Mouse (Mus musculus) embryo, embryonic 10.5 days (tissue): ENCODE measurements at regions not wholly inside any gene's neighbourhood (a gene's known extent, or its start where the extent isn't known, plus 50 kb on each side); places are given as distances from the start of the nearest gene placed in this dataset.

ENCODE experiments used
- DNase-seq: peaks from one replicate; pipeline ENCODE4 v3.0.0-alpha.2; 2015; ENCODE audit warnings: low spot score

DNA sequence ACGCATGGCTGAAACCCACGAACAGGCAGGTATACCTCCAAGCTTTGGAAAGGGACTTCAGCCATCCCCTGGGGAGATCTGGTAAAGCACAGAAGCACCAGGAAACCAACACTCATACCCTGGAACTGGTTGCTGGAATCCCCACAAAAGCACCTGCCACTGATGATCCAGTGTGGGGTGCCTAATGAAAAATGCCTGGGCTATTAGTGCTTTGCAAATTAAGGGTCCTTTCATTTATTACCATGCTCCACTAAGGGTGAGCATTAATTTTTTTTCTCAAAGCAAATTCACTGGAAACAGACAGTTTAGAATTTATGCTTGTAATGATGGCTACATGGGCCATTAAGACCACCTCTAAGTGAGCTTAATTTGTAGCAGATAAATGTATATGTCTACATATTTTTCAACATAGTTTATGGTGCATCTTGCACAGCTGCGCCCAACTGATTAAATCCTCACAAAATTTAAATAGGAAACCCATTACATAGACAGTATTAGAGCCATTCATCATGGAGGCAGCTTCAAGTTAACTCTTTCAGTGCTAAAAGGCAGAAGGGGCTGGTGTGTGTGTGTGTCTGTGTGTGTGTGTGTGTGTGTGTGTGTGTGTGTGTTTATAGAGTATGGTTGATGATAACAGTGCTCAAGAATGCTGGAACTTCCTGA, 201.8 kb downstream of the Cbln1 start:
- DNase-seq, result no peak

DNA sequence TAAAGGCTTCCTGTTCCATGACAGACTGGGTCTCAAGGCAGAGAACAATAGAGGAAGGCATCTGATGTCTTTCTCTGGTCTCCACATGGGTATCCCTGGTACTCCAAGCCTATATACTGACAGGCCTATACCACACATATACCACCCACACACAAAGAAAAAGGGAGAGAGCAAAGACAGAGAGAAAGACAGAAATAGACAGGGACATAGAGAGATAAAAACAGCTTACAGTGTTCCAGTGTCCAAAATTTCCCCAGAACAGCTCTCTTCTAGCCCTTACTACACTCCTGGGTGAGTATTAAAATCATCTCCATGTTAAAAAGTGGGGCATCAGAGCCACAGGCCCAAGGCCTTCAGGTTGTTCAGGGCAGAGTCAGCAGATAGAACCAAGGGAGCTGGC, 204.2 kb downstream of the Cbln1 start:
- no peak for DNase-seq

DNA sequence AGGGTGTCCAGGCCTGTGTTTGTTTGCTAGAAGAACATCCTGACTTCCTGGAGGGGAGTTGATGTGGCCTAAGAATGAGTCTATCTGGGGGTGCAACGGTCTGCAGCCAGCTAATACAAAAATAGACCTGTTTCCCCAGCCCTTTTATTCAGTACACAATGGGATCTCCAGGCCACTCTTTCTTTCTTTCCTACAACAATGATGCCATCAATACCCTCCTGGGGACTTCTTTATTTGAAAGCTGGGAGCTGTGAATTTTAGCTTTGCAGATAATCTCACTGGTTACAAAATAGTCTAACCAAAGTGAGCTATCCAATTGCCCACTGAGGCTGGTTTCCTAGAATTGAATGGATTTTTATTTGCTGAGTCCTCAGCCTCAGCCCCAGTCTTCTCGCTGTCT, 207.4 kb downstream of the Cbln1 start:
- no peak for DNase-seq

DNA sequence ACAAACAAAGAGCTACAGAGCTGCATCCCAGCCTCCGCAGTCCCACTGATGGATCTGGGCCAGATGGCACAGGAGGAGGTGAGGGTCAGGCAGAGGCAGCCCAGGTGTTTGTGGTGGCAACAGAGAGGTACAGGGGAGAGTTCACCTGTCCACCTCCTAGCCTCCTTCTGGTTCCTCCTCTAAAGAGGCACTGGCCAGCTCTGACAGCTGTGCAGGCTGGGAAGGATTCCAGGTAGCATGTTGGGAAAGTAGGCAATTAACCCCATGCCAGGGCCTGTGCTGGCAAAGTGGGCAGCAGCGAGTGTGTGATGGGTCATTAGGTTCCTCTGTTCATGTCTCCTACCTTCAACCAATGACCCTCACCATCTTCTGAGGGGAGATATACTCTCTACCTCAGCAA, 212.1 kb downstream of the Cbln1 start:
- DNase-seq, result no peak

DNA sequence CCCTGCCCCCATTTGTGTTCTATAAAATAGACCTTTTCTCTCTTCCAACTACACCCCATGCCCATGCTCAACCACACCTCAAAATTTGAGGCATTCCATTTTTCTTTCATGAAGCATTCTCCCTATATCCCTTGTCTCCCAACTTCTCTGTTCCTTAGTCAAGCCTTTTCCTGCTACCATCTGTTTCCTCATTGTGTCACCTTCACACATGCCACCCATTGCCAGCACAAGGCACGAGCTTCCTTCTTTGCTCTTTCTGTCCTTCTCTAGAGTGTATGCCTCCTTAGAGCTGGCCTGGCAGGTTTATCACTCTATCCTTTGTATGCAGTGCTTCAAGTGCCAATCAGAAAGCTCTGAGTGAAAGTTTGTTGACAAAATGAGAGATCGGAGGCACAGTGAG, 229.7 kb downstream of the Cbln1 start:
- no peak for DNase-seq

DNA sequence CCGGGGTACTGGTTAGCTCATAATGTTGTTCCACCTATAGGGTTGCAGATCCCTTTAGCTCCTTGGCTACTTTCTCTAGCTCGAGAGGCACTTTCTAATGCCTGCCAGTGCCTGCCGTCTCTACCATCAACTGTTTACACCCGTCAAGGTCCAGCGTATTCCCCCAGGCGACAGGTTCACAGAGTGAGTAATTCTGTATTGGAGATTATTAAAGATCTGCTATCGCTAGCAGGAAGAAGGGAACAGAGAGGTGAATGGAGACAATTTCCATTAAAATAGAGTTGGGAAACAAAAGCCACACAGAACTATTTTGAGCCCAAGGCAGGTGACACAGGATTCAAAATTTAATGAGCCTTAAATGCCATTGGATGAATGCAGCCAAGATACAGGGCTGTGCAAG, 235.2 kb downstream of the Cbln1 start:
- no peak for DNase-seq

DNA sequence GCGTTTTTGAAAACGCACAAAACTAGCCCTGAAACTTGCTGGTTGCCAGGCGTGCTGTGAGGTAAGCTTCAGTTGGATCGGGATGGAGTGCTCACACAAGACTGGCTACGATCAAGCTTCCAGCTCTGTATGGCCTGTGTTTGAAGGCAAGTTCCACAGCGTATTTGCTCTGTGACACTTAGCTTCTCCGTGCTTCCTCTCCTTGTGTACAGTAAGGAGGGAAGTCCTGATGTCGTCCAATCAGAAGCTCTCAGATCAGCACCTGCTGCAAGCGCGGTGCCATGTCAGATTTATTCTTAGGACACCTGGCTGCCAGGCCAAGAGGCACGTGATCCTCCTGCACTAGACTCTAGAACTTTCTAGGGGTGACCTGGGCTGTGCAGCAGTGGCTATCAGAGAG, 236.0 kb downstream of the Cbln1 start:
- no peak for DNase-seq

DNA sequence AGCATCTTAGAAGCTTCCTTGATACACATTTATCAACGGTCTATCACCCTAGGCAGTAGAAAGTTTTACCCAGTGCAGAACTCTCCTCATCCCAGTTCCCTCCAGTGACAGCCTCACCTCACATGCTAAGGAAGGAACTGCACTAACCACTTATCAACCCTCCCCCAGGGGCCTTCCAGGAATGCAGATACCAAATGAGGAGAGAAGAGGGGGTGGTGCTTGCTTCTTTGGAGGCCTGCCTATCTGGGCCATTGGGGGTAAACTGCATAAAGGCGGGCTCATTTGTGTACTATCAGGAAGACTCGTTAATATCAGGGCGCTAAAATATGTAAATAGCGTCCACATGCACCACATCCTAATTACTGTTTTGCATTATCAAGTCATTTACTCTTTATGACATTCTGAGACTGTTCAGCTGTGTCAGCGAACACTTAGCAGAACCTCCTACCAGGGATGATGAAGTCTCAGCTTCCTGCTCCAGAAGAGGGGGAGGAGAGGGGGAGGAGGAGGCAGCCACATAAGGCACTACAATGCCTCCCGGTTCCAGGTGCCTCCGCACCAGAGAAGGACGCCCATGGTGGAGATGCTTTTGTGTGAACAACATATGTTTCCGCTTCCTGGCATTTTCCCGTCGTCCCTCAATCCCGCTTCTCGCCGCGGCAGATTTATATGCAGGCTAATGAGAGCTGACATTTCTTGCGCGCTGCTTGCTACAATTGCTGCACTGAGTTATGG, 236.9 kb downstream of the Cbln1 start:
- peak; percentile 51 for DNase-seq

DNA sequence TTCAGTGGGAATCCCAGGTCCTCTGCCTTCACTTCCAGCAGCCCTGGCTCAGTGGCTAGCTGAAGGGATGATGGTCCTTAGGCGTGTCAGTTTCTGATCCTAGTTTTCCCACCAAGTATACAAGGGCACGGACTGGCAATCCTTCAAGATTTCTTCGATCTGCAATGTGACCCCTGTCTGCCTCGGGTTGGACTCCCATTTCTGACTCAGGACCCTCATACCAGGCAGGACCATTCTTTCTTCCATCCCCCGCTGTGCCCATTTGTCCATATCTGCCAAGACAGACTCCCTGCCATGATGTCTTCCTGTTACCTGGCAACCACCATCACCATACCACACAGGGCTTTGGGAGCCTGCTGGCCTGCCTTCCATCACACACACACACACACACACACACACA, 238.1 kb downstream of the Cbln1 start:
- peak; percentile 41 for DNase-seq

DNA sequence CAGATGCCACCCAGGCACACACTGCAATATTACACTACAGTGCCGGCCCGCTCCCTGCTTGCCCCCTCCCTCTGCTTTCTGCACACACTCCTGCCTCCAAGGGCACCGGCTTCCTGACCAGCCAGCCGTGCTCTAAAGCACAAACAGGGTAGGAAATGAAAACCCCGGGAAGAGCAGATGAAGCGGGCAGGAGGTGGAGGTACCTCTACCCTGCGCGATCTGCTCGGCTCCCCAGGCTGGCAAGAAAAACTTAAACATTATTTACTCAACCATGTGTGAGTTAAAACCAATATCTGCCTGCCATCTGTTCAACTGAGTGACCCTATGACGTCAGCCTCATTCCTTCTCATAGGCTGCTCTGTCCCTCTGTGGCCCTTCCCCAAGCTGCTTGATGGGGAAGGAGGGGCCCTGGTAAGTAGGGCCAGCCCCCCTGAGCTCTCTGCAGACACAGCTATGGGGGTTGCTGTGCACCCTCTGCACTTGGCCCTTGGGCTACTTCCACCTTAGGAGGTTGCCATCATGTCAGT, 238.5 kb downstream of the Cbln1 start:
- peak; percentile 59 for DNase-seq

DNA sequence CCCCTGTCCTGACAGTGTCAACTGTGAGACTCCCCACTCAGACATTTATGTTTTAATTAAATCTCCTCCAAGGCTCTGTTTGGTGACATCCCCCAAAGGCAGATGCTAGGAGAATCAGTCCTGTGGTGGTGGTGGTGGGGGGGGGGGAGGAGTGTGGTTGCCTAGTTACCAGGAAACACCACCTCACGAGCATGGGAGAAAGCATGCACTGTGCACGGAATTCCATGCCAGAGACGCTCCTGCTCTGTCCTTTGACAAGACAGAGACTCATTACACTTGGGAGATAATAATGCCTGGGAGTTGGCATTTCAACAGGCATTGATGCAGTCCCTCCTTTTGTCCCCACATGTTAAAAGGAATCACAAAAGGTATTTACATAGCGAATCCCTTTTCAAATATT, 240.6 kb downstream of the Cbln1 start:
- DNase-seq, result no peak

DNA sequence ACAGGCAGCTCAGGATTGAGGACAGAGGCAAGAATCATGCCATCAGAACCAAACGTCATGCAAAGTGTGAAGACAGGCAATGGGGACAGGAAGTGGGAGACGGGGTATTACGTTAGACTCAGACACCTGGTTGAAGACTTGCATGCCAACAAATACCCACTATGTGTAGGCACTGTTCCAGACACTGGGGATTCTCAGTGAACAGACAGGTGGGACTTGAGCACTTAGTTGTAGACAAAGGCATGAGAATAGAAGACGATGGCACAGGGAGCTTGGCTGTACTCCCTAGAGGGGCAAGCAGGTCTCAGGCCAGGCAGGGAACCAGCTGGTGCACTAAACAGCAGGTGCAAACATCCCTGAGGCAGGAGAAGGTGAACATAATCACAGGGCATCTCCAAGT, 242.3 kb downstream of the Cbln1 start:
- no peak for DNase-seq

DNA sequence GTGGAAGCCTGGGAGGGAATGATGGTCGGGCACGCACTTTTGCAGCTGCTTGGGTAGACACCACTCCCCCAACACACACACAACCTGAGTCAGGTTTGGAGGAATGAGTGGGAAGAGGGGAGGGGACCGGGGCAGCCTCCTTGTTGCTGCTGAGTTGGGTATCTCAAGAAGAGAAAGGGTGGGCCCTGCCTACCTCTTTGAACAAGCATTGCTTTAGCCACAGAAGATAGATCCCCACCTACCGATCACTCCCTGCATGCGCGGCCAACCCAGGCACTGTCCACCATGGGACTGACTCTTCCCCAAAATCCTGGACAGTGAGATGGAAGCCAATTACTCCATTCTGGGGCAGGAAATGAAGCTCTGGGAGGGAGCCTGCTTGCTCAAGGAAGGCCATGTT, 243.2 kb downstream of the Cbln1 start:
- no peak for DNase-seq

DNA sequence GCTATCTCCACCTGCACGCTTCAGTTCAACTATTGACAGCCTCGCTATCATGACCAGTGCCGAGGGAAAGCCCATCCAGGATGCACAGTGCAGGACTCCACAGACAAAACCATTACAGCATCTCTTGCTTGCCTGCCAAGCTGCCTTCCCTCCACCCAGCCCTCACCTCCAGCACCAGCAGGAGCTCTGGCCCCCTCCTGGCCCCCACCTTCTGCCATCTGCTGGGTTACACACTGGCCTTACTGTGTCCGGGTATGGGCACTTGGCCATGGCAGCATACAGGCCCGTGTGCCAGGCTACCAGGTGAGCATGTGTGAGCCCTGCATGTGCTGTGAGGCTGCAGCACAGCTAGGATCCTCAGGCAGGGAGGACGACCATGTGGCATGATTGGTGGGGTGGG, 243.6 kb downstream of the Cbln1 start:
- no peak for DNase-seq

DNA sequence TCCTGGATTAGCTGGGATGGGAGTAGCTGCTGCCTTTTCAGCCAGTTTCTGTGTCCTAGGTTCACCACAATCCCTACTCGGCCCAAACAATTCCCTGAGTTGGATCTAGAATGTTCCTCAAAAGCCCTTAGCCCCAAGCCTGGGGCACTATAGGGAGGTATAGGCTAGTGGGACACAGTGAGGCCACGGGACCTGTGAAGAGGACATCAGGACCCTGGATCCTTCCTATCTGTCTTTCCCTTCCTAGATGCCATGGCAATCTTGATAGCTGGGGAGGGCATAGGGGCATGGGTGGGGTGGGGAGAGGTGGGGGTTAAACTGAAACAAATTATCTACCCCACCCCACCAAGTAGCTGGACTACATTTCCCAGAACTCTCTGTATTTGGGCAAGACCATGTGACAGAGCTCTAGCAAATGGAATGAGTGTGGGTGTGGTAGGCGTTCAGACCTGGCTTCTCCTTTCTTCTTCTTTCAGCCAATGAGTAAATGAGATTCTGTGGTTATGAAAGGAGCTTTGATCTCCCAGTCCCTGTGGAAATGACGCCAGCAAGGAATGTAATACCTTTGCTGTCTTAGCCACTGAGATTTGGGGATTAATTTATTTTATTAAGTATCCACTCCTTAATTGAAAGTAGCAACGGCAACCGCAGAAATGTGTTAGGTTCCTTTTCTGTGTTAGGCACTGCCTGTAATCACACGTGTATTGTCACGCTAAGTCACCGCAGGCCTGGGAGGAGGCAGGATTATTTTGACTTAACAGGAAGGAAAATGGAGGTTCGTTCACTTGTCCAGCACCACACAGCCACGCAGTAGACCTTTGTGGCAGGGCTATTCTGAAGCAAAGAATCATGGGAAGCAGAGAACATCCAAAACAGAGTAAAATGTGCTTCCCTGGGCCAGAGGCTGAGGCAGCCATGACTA, 246.6 kb downstream of the Cbln1 start:
- DNase-seq, result no peak

DNA sequence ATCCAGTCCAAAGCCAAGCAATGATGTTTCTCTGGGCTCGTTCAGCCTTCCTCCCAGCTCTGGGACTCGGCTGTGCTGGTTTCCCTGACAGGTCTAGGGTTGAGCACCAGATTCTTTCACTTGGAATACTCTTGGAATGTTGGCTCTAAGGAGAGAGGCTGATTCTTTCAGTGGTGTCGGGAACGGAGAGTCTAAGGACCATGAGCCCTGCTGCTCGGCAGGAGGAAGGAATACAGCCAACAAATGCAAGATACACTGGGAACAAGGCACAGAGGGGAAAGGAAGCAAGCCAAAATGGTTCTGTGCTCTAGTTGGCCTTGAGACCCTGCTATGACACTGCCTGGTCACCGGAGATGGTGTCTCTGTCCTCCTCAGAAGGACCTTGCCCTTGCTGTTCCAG, 251.8 kb downstream of the Cbln1 start:
- DNase-seq, result no peak

DNA sequence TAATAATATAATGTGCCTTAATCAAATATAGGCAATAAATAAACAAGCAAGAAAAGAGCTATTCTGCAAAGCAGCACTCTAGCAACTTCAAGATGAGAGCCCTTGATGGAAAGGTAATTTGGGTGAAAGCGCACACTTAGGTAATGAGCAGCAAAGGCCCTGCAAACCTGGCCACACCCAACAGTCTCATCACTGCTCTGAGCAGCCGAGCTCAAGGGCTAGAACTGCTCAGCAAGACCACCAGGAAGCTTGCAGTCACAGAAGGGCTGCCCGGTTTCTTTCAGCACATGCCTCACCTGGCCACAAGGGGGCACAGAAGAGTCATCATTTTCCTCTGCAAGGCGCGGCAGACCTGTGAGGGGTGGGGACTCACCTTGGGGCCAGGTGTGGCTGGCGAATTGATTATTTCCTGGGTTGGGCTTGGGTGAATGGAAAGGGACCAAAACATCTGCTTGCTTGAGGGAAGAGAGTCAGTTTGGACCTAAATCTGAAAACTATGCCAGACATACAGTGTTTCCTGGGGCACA, 253.4 kb downstream of the Cbln1 start:
- no peak for DNase-seq

DNA sequence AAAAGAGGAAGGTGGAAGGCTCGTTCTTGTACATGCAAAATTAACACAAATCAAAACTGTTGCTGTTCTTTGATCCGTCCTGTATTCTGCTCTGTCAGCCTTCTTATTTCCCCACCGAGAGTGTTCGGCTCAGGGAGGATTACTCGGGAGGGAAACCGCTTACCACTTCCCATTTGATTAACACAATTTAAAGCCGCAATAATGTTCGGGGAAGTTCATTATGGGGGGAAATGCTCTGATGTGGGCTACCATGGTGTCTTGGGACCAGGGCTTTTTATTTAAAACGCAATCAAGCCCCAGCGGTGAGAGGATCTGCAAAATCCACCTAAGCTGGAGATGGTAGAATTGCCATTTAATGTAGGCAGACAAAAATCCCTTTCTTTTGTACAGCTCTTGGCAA, 257.4 kb downstream of the Cbln1 start:
- DNase-seq, result no peak

DNA sequence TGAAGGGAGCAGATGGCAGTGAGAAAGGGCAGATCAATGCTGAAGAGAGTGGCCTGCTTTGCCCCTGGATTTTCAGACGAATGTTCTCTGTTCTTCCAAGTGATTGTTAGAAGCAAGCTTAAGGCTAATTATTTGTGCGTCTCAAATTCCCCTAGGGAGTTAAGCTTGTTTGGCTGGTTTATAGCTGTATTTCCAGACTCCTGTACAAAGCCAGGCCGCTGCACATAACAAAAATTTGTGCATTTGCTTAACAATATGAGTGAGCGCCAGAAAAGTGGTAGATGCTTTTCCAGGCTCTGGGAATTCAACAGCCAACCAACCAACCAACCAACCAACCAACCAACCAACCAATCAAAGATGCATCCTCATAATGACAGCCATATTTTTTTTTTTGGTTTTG, 261.9 kb downstream of the Cbln1 start:
- no peak for DNase-seq

DNA sequence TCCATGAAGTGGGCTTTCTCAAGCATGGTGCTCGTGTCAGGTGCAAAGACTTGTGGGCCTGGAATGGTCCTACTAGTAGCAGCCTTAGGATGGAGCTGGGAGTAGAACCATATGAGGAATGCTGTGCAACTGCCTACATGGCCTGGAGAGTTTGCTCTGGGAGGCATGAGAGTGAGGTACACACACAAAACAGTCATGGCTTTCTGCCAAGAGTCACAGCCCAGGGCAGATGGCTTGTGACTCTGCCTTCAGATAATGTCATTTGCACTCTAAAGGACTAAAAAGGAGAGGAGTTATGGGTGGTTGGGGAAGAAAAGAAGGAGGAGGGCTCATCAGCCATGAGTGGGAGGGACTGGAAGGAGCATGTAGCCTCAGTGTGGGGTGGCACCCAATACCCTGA, 263.1 kb downstream of the Cbln1 start:
- no peak for DNase-seq

DNA sequence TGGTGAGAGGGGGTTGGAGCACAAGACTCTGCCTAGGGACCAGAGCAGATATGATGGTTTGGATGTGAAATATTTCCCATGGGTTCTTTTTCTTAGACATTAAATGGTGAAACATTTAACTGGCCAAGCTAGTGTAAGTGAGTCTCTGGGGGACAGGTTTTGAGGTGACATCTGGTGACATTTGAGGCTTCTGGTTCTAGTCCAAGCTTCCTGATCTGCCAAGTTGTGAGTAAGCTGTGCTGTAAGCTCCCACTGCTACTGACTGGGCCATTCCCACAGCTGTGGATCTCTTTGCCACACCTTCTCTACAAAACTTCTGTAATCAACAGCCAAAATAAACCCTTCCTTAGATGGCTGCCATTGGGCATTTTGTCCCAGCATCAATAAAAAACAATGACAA, 264.4 kb downstream of the Cbln1 start:
- DNase-seq, result no peak

DNA sequence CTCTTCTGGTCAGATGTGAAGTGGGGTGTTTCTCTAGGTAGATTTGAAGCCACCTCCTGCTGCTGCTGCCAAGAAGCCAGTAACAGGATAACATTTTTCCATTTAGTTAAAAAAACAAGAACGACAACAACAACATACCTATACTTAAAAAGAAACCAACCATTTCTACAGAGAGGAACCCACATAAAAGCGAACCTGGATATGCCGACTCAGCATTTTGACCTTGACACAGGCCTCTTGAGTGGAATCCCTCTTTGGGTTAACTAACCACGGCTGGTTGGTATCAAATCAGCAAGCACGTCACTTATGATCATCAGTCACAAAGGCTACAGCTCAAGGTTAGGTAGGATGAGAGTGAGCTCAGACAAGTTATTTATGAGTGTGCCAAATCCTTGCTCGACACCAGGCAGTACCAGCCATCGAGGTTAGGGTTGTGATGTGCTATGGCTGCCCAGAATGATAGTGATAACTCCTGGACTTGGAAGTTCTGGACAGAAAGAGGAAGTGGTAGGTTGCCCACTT, 269.7 kb downstream of the Cbln1 start:
- no peak for DNase-seq
